Mouse (Mus musculus) adrenal gland, postnatal 14 days (tissue): ENCODE results near the gene Xrcc3. TPM values are rescaled to one million over a fixed set of nuclear protein-coding genes. Genes with fewer than 3 reads are reported as not detected.

Source experiments
- DNase-seq: peaks from one replicate; pipeline ENCODE4 v3.0.0; 2021; ENCODE audit warnings: mixed read lengths
- total RNA-seq: library from RNA; stranded (reverse); gene quantifications from 2 replicates; pipeline ENCODE4 v1.2.3, GENCODE M21; 2021

Gene Xrcc3
- total RNA-seq, 1 experiment from 2014 or later, result 18.6 TPM

- no peak for DNase-seq
These were observed 39.5 kb downstream of the Xrcc3 start for GRCm38 (mm10) chr12:111774156-111774555.

GRCm38 (mm10) chr12:111770651-111771050, 43.0 kb downstream of the Xrcc3 start:
- no peak for DNase-seq

- no peak for DNase-seq
These were observed 43.7 kb downstream of the Xrcc3 start for GRCm38 (mm10) chr12:111769816-111770577.

- DNase-seq, result peak; percentile 70
These were observed 44.4 kb downstream of the Xrcc3 start for GRCm38 (mm10) chr12:111769306-111769705.

- no peak for DNase-seq
These were observed 45.2 kb downstream of the Xrcc3 start for GRCm38 (mm10) chr12:111768322-111768928.

DNA sequence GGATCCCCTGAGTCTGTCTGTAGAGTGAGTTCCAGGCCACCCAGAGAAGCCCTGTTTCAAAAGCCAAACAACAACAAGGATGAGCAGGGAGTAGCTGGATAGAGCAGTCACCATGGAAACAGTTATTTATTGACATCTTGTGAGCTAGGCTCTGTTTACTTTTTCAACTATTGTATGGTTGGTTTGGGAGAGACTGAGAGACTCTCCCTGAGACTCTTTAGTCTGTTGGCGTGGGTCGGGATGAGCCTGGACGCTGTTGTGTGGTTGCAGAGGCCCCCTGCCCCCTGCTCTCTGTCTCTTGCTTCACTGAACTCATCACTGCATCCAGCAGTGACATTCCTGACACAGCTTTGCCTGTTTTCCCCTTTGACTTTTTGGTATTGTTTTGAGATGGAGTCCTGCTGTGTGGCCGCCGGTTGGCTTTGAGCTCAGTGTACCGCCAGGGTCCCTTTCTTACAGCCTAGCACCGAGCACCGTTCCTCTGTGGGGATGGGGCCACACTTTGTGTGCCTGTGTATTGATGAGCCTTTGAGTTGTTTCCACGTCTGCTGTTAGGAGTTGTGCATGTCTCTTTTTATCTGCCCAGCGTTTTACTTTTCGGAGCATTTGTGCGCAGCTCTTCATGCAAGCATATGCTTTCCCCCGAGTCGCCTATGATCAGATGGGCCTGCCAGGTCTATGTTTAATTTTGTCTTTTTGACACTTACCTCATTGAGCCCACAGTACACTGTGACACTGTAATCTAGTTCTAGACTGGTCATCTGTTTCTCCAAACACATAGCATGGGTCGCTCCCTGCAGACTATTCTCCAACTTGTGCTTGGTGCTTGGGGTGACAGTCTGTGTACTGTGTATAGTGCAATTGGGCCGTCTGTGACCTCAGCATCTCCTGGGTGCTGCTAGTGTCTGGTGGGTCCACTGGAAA, 47.1 kb downstream of the Xrcc3 start:
- peak; percentile 4 for DNase-seq

- DNase-seq, result peak; percentile 4
These were observed 50.9 kb downstream of the Xrcc3 start for GRCm38 (mm10) chr12:111762620-111763280.

DNA sequence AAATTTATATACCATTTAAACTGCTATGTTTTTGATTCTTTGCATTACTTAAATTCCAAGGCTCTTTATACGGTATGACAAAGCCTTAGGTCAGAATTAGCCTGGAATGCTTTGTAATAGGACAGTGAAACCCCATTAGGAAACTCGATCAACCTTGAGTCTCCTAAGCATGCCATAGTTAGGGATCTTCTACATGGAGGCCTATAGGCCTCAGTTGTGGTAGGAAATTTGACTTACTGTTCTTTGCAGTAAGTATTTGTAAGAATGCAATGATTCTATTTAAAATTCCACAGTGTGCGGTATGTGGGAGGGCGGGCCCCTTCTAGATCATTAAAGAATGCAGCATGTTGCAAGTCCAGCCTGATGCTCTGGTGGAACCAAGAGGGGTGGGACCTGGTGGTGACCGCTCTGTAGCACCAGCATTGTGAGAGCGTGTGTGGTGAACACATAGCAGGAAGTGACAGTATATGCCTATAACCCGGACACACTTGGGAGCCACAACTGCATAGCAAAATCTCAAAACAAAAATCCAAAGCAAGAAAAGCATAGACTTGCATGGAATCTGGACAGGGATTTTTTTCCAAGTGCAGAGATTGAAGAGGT, 53.3 kb downstream of the Xrcc3 start:
- DNase-seq, result no peak

GRCm38 (mm10) chr12:111759176-111760061, 54.3 kb downstream of the Xrcc3 start:
- peak; percentile 79 for DNase-seq

DNA sequence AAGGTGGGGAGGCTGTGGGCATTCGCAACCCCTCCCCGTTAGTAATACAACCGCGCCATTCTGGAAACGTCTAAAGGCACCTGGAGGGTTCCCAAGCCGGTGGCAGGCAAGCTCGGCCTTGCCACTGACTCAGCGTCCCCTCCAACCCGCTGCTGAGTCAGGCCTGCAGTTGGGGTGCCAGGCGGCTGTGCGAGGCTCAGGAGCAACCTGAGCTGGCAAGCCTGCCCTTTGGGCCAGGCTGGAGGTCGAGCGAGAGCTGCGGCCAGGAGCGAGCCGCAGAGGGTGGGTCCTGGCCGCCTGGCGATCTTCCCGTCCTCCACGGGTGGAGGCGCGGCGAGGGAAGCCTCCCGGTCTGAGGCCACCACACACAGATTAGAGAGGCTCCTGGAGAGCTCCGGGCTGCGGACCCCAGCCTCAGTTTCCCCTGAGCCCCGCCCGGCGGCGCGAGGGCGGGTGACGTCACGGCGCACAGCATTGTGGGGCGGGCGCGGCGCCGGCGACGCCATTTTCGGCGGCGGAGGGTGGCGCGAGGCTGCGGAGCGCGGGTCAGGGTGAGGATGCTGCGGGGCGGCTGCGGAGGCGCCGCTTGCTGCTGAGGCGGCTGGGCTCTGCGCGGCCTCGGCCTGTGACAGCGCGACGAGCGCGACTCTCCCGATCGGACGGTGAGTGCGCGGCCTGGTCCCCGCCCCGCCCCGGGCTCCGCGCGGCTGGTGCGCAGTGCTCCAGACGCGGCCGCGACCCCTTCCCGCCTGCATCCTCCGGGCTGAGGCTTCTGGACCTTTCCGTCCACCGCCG, 55.1 kb downstream of the Xrcc3 start, which contains the start of gene Klc1:
Gene Klc1 (plus strand): TSS at position 469 of the 795 bp plus-strand sequence.
- DNase-seq, result peak; percentile 83

DNA sequence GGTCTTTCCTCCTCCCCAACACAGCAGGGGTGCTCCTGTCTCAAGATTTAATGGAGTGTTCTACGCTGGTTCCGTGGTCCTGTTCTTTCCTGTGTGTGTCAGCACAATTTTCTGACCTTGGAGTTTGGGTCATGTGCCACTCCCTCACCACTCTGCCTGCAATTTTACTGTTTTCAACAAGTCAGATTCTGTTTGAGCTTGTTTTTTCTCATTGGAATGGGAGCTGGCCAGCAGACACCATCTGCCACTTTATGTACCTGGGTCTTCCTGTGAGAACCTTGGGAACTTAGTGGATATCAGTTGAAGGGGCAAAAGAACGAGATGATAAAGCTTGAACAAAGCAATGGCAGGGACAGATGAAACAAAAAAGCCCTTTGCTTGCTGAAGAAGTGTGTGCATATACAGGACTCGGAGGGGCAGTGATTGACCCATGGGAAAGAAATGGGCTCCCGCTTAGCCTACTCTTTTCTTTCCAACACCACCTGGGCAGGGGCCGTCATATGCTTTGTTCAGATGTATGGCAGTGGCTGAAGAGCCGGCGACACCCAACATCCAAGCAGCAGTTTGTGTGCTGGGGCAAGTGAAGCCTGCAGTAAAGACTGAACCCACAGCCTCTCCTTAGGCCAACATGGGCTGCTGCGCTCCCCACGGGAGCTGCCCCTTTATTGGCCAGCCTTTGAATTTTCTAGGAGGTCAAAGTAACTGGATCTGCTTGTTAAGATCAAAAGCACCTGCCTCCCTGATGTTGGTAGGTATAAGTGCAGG, 55.9 kb downstream of the Xrcc3 start:
- no peak for DNase-seq

DNA sequence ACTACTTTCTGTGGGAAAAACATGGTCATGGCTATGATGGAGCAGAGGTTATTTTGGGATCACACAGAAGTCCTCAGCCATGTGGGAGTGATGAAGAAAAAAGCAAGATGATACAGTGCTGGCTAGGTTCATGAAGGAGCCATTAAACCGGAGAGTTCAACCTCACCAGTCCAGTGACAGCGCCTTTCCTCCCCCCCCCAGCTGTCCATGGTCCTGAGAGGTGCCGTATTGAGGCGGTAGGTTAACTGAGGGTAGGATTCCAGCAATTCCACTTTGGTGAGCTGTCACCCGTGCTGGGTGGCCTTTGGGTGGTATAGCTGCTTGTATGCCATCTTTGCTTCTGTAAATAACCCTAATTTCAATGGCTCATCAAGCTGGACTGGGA, 57.0 kb downstream of the Xrcc3 start:
- no peak for DNase-seq

GRCm38 (mm10) chr12:111756082-111756697, 57.5 kb downstream of the Xrcc3 start:
- DNase-seq, result peak; percentile 76

DNA sequence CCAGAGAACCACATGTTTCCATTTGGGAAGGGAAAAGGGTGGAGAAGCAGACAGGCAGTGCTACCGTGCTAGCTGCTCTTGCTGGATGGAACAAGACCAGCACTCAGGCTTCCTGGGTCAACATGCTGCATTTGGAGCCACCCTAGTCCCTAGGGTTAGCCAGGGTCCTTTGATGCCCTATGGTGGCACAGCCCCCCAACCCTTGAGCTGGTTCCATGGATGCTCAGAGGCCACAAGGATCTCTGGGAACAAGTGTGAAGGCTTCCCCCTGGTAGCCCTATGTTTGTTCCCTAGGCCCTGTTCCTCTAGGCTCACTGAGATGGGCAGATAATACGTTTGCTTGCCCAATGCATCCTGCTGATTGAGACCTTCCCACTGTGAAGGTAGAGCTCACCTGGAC, 58.4 kb downstream of the Xrcc3 start:
- no peak for DNase-seq

GRCm38 (mm10) chr12:111754710-111755109, 59.0 kb downstream of the Xrcc3 start:
- DNase-seq, result no peak

DNA sequence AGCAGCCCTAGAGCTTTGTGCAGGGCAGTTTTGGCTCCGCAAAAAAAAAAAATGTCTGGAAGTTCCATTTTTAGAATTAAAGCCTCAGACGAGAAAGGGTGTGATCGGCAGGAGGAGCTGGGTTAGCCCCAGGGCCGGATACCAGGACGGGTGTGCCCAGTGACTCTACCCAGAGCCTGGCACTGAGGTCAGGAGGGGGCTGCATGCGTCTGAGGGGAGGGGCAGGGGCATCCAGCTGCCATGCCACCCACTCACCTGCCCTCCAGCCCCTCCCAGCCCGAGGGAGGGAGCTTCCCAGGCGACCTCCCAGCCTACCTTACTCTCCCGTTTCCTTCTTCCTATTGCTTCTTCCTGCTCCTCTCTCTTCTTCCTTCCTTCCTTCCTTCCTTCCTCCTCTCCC, 60.3 kb downstream of the Xrcc3 start:
- no peak for DNase-seq
